Comparison of ENCODE assay signal across 10 mouse cellular contexts in the genomic region with DNA sequence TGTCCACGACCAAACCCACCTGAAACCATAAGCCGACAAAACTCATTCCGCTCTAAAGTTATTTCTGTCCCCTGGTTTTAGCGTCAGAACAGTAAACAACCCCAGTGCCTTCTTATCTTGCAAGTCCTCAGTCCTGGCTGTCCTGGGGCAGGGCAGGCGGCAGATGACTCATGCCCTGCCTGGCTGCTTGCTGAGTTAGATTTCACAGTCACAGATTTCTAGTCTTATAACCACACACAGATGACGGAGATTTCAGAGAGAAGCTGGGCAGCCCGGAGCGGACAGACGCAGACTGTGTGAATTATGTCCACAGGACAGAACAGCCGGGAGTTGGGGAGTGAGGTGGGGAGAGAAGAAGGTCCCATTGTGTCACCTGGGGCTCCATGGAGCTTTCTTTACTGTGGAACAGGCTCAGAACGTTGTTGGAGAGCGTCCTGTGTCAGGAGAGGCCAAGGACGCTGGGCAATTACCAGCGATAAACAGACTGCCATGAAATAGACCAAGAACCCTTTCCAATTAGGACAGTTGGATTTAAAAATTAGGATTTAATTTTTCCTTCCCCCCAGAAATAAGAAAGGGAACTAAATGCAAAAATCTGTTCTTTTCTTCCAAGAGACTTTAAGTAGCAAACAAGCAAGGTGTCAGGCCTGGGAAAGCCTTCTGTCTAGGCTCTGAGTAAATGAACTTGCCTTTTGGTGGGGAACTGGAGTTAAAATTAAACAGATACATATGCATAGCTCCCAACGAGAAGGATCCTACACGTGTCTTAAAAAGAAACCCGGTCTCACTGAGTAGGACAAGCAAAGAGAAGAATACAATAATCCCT.
DNase-seq lines count a peak whose midpoint lies in the region; ATAC-seq and TF ChIP-seq lines count a peak whose summit lies in the region.
"Had no signal": no experiment of that assay in that cellular context is flagged by ENCODE, and none has a peak within 500 bp of the region (broad histone marks: within the 10 kb centered on the region; RNA-seq: fewer than 3 reads in every experiment).

No protein-coding gene starts in this region.

- no peak for DNase-seq in layer of hippocampus, adult 2 months (ENCODE audit: low spot score in 2 of 2)
- no peak for DNase-seq in layer of hippocampus, adult 9-10 months (ENCODE audit: low spot score)
- peak; percentile 36 for DNase-seq in c-Kit-positive CD71-negative TER-119-negative erythroid progenitor cells, embryonic 14.5 days (ENCODE audit: low read depth)
- peak; percentile 58 for DNase-seq in skeletal muscle tissue, adult 2 months (ENCODE audit: low read depth, low spot score)
- DNase-seq in thymus, adult 2 months = no peak
- DNase-seq in layer of hippocampus, adult 9-11 months = no peak
- no peak for DNase-seq in B cell, adult 2 months

- ATAC-seq in heart, embryonic 12.5 days (ENCODE audit: insufficient number of reproducible peaks, low FRiP score) = peak; percentile 59; the same call in 1 of the 2 replicates

- no peaks in the 10 kb centered on the region for H3K36me3 ChIP-seq in heart, embryonic 12.5 days
- H3K36me3 ChIP-seq in thymus, adult 2 months (ENCODE audit: control insufficient read depth, insufficient read depth, low read length) = no peaks in the 10 kb centered on the region
- H3K36me3 ChIP-seq: midbrain, embryonic 12.5 days had no signal

- no peak for TF ChIP-seq CTCF in layer of hippocampus, adult 2 months (conservative IDR thresholded peaks at IDR 0.05)
- TF ChIP-seq CTCF in thymus, adult 2 months (IDR thresholded peaks at IDR 0.05; ENCODE audit: borderline replicate concordance, control insufficient read depth, extremely low read depth, insufficient read depth, low read length, poor library complexity) = no peak

- peak overlapping the region; percentile 28; the same call in 1 of the 2 replicates for H3K27ac ChIP-seq in layer of hippocampus, adult 2 months
- H3K27ac ChIP-seq in heart, embryonic 12.5 days (ENCODE audit: poor library complexity, severe bottlenecking) = peak overlapping the region; percentile 31; the same call in 1 of the 2 replicates
- H3K27ac ChIP-seq in thymus, adult 2 months (ENCODE audit: control insufficient read depth, insufficient read depth, low read length) = no peak overlapping the region
- H3K27ac ChIP-seq: kidney, postnatal 0 days; midbrain, embryonic 12.5 days had no signal

- WGBS in heart, embryonic 12.5 days = 17% methylated on average over 17 of the region's 17 CpGs
- WGBS in thymus, adult 2 months = 67% methylated on average over 17 of the region's 17 CpGs

- TF ChIP-seq POLR2A in thymus, adult 2 months (IDR thresholded peaks at IDR 0.05; ENCODE audit: control insufficient read depth, extremely low read depth, insufficient read depth, low read length, poor library complexity) = no peak

- no peak overlapping the region for H3K4me3 ChIP-seq in layer of hippocampus, adult 2 months
- H3K4me3 ChIP-seq in heart, embryonic 12.5 days = no peak overlapping the region
- H3K4me3 ChIP-seq in thymus, adult 2 months (ENCODE audit: control insufficient read depth, insufficient read depth, low read length) = no peak overlapping the region
- H3K4me3 ChIP-seq: midbrain, embryonic 12.5 days had no signal

- no peaks in the 10 kb centered on the region for H3K27me3 ChIP-seq in heart, embryonic 12.5 days (replicated peaks)
- H3K27me3 ChIP-seq in thymus, adult 2 months (ENCODE audit: control insufficient read depth, insufficient read depth, low read length) = no peaks in the 10 kb centered on the region

- peaks cover 19% of the 10 kb centered on the region for H3K4me1 ChIP-seq in heart, embryonic 12.5 days (replicated peaks)
- H3K4me1 ChIP-seq in thymus, adult 2 months (replicated peaks; ENCODE audit: control insufficient read depth, insufficient read depth, low read length) = 0 out of 2 replicates have a peak, but pooled peaks cover 4% of the 10 kb centered on the region

- no peaks in the 10 kb centered on the region for H3K9me3 ChIP-seq in heart, embryonic 12.5 days (replicated peaks)
- H3K9me3 ChIP-seq: midbrain, embryonic 12.5 days had no signal

- H3K9ac ChIP-seq in heart, embryonic 12.5 days = peak overlapping the region; percentile 21; the same call in 1 of the 2 replicates
- H3K9ac ChIP-seq: midbrain, embryonic 12.5 days had no signal

- peak overlapping the region; percentile 54 for H3K4me2 ChIP-seq in heart, embryonic 12.5 days
- H3K4me2 ChIP-seq: midbrain, embryonic 12.5 days had no signal

Comparison
In these comparisons a context has a peak if more than half of its experiments do, and no peak if none do; other contexts are left out.
1. DNase-seq: peak in c-Kit-positive CD71-negative TER-119-negative erythroid progenitor cells, embryonic 14.5 days (single experiment) and skeletal muscle tissue, adult 2 months (single experiment); none in layer of hippocampus, adult 2 months (0 of 2), layer of hippocampus, adult 9-10 months (single experiment), thymus, adult 2 months (single experiment), layer of hippocampus, adult 9-11 months (single experiment) and B cell, adult 2 months (0 of 2).